Mouse (Mus musculus): ENCODE data around the gene March8. TPM values are rescaled to one million over a fixed set of nuclear protein-coding genes. Genes with fewer than 3 reads are reported as not detected.

March8 gene
- 22.2 and 28.6 TPM in 2 replicates for polyA plus RNA-seq (2014; fragmentation: Nextera tagmentation; extraction: Ambion mirVana)

DNA sequence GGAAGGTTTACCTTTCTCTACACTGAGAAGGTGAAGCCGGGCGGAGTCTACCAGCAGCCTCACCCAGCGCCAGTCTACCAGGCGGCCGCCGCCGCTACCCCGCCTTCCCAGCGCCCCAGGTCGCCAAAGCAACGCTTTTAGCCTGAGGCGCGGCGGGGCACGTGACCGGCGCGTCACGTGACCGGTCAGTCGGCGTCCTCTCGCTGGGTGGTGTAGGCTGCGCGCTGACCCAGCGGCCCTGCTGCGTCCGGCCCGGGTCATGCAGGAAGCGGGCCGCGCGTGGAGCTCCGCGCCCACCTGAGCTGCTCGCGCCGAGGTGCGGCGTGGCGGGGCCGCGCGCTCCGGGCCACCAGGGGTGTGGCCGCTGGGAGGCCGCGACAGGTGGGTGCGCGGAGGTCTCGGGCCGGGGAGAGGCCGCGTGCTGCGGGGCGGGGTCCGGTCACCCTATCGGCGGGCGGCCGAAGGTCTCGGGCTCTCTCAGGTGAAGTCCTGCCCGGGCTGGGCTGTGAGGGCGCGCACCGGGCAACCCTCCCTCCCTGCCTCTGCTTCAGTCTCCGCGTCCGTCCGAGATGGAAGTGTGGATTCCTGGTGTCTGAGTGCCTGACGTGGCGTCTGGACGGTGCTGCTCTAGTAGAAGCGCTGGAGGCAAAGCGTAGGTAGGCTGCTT, at the start of gene March8:
March8 (plus strand) TSS at position 190 of the 667 bp plus-strand sequence.
- WGBS: under 1% methylated on average over 75 of the region's 75 CpGs
- peak; percentile 98 for ATAC-seq (ENCODE audit: insufficient number of reproducible peaks, insufficient read depth, low FRiP score, low read depth)

GRCm38 (mm10) chr6:116311411-116311810, 26.4 kb upstream of the March8 start:
- Histone ChIP-seq H3K27ac (replicated peaks in 1 of 2; ENCODE audit: control insufficient read depth in 1 of 2, insufficient read depth in 1 of 2, low read depth in 2 of 2, low read length in 2 of 2) (no peak overlapping the region), H3K4me3 (ENCODE audit: control insufficient read depth in 1 of 2, insufficient read depth in 1 of 2, low read depth in 1 of 2, low read length in 2 of 2) (no peak overlapping the region), H3K4me2 (ENCODE audit: low read length) (no peak overlapping the region), H3K9ac (ENCODE audit: low read length) (no peak overlapping the region), H3K4me1 (ENCODE audit: control insufficient read depth in 2 of 2, insufficient read depth in 2 of 2, low read length in 2 of 2) (no peaks in the 10 kb centered on the region), H3K9me3 (ENCODE audit: control insufficient read depth, low read length) (no peaks in the 10 kb centered on the region), H3K27me3 (ENCODE audit: control insufficient read depth, insufficient read depth, low read length) (no peaks in the 10 kb centered on the region), H3K36me3 (ENCODE audit: control insufficient read depth, insufficient read depth, low read length) (no peaks in the 10 kb centered on the region)
- ATAC-seq (ENCODE audit: insufficient number of reproducible peaks, insufficient read depth, low FRiP score, low read depth): no peak
- 86% methylated on average over 2 of the region's 2 CpGs for WGBS

More for the DNA sequence above, at the start of gene March8:
- Histone ChIP-seq H3K36me3 (ENCODE audit: control insufficient read depth, insufficient read depth, low read length) (no peaks in the 10 kb centered on the region), H3K4me1 (ENCODE audit: control insufficient read depth in 2 of 2, insufficient read depth in 2 of 2, low read length in 2 of 2) (peaks cover 0 to 6% of the 10 kb centered on the region in 2 experiments; a peak in 1 of 4 replicates), H3K27me3 (ENCODE audit: control insufficient read depth, insufficient read depth, low read length) (peaks cover 4% of the 10 kb centered on the region; the same call in 1 of the 2 replicates), H3K9me3 (ENCODE audit: control insufficient read depth, low read length) (no peaks in the 10 kb centered on the region), H3K9ac (ENCODE audit: low read length) (peak within 1 kb of the TSS; percentile 87), H3K27ac (replicated peaks in 1 of 2; ENCODE audit: control insufficient read depth in 1 of 2, insufficient read depth in 1 of 2, low read depth in 2 of 2, low read length in 2 of 2) (0 out of 4 replicates have a peak within 1 kb of the TSS, but pooled peaks of 1 of the 2 experiments have one; percentile 37), H3K4me2 (ENCODE audit: low read length) (peak within 1 kb of the TSS; percentile 70), H3K4me3 (ENCODE audit: control insufficient read depth in 1 of 2, insufficient read depth in 1 of 2, low read depth in 1 of 2, low read length in 2 of 2) (peak within 1 kb of the TSS; percentile 63 to 97)

DNA sequence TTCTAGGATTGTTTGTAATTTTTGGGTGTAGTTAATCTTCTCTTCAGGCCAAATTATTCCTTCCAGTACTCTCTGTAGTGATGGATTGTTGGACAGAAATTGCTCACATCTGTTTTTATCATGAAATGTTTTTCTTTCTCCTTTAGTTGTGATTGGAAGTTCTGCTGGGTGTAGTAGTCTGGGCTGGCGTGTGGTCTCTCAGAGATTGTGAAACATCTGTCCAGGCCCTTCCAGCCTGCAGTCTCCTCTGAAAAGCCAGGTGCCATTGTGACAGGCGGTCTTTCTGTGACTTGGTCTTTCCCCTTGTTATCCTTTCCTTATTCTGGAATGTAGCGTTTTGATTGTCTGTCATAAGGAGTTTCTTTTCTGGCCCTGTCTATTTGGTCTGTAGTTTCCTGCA, 18.6 kb upstream of the March8 start:
- Histone ChIP-seq H3K4me1 (ENCODE audit: control insufficient read depth in 2 of 2, insufficient read depth in 2 of 2, low read length in 2 of 2) (no peaks in the 10 kb centered on the region), H3K9me3 (ENCODE audit: control insufficient read depth, low read length) (no peaks in the 10 kb centered on the region), H3K4me3 (ENCODE audit: control insufficient read depth in 1 of 2, insufficient read depth in 1 of 2, low read depth in 1 of 2, low read length in 2 of 2) (no peak overlapping the region), H3K27me3 (ENCODE audit: control insufficient read depth, insufficient read depth, low read length) (no peaks in the 10 kb centered on the region), H3K27ac (replicated peaks in 1 of 2; ENCODE audit: control insufficient read depth in 1 of 2, insufficient read depth in 1 of 2, low read depth in 2 of 2, low read length in 2 of 2) (no peak overlapping the region), H3K4me2 (ENCODE audit: low read length) (no peak overlapping the region), H3K36me3 (ENCODE audit: control insufficient read depth, insufficient read depth, low read length) (no peaks in the 10 kb centered on the region), H3K9ac (ENCODE audit: low read length) (no peak overlapping the region)
- WGBS: 56% methylated on average over 3 of the region's 3 CpGs
- ATAC-seq (ENCODE audit: insufficient number of reproducible peaks, insufficient read depth, low FRiP score, low read depth): no peak

GRCm38 (mm10) chr6:116326641-116327040, 11.2 kb upstream of the March8 start:
- Histone ChIP-seq H3K4me3 (ENCODE audit: control insufficient read depth in 1 of 2, insufficient read depth in 1 of 2, low read depth in 1 of 2, low read length in 2 of 2) (no peak overlapping the region), H3K27me3 (ENCODE audit: control insufficient read depth, insufficient read depth, low read length) (no peaks in the 10 kb centered on the region), H3K36me3 (ENCODE audit: control insufficient read depth, insufficient read depth, low read length) (no peaks in the 10 kb centered on the region), H3K4me1 (ENCODE audit: control insufficient read depth in 2 of 2, insufficient read depth in 2 of 2, low read length in 2 of 2) (no peaks in the 10 kb centered on the region), H3K27ac (replicated peaks in 1 of 2; ENCODE audit: control insufficient read depth in 1 of 2, insufficient read depth in 1 of 2, low read depth in 2 of 2, low read length in 2 of 2) (no peak overlapping the region), H3K4me2 (ENCODE audit: low read length) (no peak overlapping the region), H3K9ac (ENCODE audit: low read length) (no peak overlapping the region), H3K9me3 (ENCODE audit: control insufficient read depth, low read length) (no peaks in the 10 kb centered on the region)
- WGBS: 80% methylated on average over 3 of the region's 3 CpGs
- no peak for ATAC-seq (ENCODE audit: insufficient number of reproducible peaks, insufficient read depth, low FRiP score, low read depth)

- WGBS: 72% methylated on average over 2 of the region's 2 CpGs
Measured at GRCm38 (mm10) chr6:116331396-116331795, 6.4 kb upstream of the March8 start.

DNA sequence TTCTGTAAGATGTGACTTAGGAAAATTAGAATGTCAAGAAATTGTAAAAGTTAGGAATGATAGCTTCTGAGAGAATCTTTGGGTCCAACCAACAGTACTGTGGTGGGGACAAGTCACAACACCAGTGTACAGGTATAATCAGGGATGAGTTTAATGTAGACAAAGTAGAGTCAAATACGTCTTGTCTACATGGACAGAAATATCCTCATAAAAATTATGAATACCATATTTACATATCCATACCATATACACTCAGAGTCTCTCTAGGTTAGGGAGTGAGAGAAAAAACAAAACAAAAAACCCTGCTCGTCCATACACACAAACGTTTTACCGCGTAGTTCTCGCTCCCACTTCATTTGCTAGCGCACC, 374 bp upstream of the March8 start:
- Histone ChIP-seq H3K9me3 (ENCODE audit: control insufficient read depth, low read length) (no peaks in the 10 kb centered on the region), H3K36me3 (ENCODE audit: control insufficient read depth, insufficient read depth, low read length) (no peaks in the 10 kb centered on the region), H3K4me3 (ENCODE audit: control insufficient read depth in 1 of 2, insufficient read depth in 1 of 2, low read depth in 1 of 2, low read length in 2 of 2) (peak overlapping the region; percentile 63 to 97), H3K27me3 (ENCODE audit: control insufficient read depth, insufficient read depth, low read length) (peaks cover 4% of the 10 kb centered on the region; the same call in 1 of the 2 replicates), H3K4me2 (ENCODE audit: low read length) (peak overlapping the region; percentile 70), H3K27ac (replicated peaks in 1 of 2; ENCODE audit: control insufficient read depth in 1 of 2, insufficient read depth in 1 of 2, low read depth in 2 of 2, low read length in 2 of 2) (no peak overlapping the region), H3K4me1 (ENCODE audit: control insufficient read depth in 2 of 2, insufficient read depth in 2 of 2, low read length in 2 of 2) (peaks cover 0 to 6% of the 10 kb centered on the region in 2 experiments; a peak in 1 of 4 replicates), H3K9ac (ENCODE audit: low read length) (peak overlapping the region; percentile 87)
- ATAC-seq (ENCODE audit: insufficient number of reproducible peaks, insufficient read depth, low FRiP score, low read depth): no peak
- WGBS: 3% methylated on average over 7 of the region's 7 CpGs

More at GRCm38 (mm10) chr6:116331396-116331795, 6.4 kb upstream of the March8 start:
- ATAC-seq (ENCODE audit: insufficient number of reproducible peaks, insufficient read depth, low FRiP score, low read depth): no peak
- no peaks in the 10 kb centered on the region for H3K4me1 ChIP-seq (ENCODE audit: control insufficient read depth in 2 of 2, insufficient read depth in 2 of 2, low read length in 2 of 2)
- no peak overlapping the region for H3K4me3 ChIP-seq (ENCODE audit: control insufficient read depth in 1 of 2, insufficient read depth in 1 of 2, low read depth in 1 of 2, low read length in 2 of 2)
- no peaks in the 10 kb centered on the region for H3K36me3 ChIP-seq (ENCODE audit: control insufficient read depth, insufficient read depth, low read length)
- no peaks in the 10 kb centered on the region; the same call in 1 of the 2 replicates for H3K27me3 ChIP-seq (ENCODE audit: control insufficient read depth, insufficient read depth, low read length)
- H3K9ac ChIP-seq (ENCODE audit: low read length): no peak overlapping the region
- H3K27ac ChIP-seq (replicated peaks in 1 of 2; ENCODE audit: control insufficient read depth in 1 of 2, insufficient read depth in 1 of 2, low read depth in 2 of 2, low read length in 2 of 2): no peak overlapping the region
- H3K9me3 ChIP-seq (ENCODE audit: control insufficient read depth, low read length): no peaks in the 10 kb centered on the region
- H3K4me2 ChIP-seq (ENCODE audit: low read length): no peak overlapping the region

DNA sequence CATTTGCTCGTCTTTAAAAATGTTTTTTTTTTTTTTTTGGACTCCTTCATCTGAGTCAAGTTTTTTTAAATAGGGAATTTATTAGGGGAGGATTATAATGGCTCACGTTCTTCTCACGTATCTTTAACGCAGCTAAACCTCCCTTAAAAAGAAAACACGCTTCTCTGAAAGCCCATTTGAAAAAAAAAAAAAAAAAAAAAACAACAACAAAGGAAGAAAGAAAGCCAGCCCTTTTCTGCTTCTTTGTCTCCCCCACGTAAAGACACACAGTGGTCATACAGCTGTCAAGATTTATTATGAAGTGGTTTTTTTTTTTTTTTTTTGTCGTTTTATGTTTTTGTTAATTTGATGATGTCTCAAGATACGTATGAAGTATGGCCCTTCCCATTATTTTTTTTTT, 696 bp downstream of the March8 start:
- Histone ChIP-seq H3K9ac (ENCODE audit: low read length) (peak overlapping the region; percentile 87), H3K9me3 (ENCODE audit: control insufficient read depth, low read length) (no peaks in the 10 kb centered on the region), H3K27ac (replicated peaks in 1 of 2; ENCODE audit: control insufficient read depth in 1 of 2, insufficient read depth in 1 of 2, low read depth in 2 of 2, low read length in 2 of 2) (0 out of 4 replicates have a peak overlapping the region, but pooled peaks of 1 of the 2 experiments have one; percentile 37), H3K4me3 (ENCODE audit: control insufficient read depth in 1 of 2, insufficient read depth in 1 of 2, low read depth in 1 of 2, low read length in 2 of 2) (peak overlapping the region; percentile 63 to 97), H3K36me3 (ENCODE audit: control insufficient read depth, insufficient read depth, low read length) (no peaks in the 10 kb centered on the region), H3K4me1 (ENCODE audit: control insufficient read depth in 2 of 2, insufficient read depth in 2 of 2, low read length in 2 of 2) (peaks cover 0 to 6% of the 10 kb centered on the region in 2 experiments; a peak in 1 of 4 replicates), H3K27me3 (ENCODE audit: control insufficient read depth, insufficient read depth, low read length) (peaks cover 4% of the 10 kb centered on the region; the same call in 1 of the 2 replicates), H3K4me2 (ENCODE audit: low read length) (peak overlapping the region; percentile 70)
- 9% methylated on average over 8 of the region's 8 CpGs for WGBS
- no peak for ATAC-seq (ENCODE audit: insufficient number of reproducible peaks, insufficient read depth, low FRiP score, low read depth)

Data from heart, embryonic 14.5 days (tissue).